Mouse (Mus musculus) ES-Bruce4 (cell line): ENCODE data around the gene Mmgt2.
"Not testable (repeated sequence)": the region's sequence is repeated elsewhere in the genome, so short reads cannot be mapped to it uniquely, and the experiment has no call there.

Experiments
- EP300 ChIP-seq: IDR thresholded peaks from 2 replicates; pipeline ENCODE4 v1.6.1; 2011; ENCODE audit warnings: low read depth, low read length; ENCODE audit not compliant: insufficient read depth
- POLR2A ChIP-seq: IDR thresholded peaks from one replicate; pipeline ENCODE4 v1.8.1; 2011; ENCODE audit warnings: low read length; ENCODE audit not compliant: insufficient read depth

DNA sequence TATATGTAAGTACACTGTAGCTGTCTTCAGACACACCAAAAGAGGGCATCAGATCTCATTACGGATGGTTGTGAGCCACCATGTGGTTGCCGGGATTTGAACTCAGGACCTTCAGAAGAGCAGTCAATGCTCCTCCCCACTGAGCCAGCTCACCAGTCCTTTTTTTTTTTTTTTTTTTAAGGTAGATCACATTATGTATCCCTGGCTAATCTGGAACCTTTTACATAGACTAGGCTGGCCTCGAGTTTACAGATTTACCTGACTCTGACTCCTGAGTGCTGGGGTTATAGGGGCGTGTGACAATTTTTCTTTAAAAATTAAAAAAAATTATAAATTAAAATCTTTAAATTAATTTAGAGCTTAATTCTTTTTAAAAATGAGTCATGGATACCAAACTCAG lies 1.3 kb downstream of the Mmgt2 start:
- TF ChIP-seq EP300, POLR2A: not testable (repeated sequence)
